Mouse (Mus musculus) T-cell, adult 2 months (primary cell): ENCODE measurements at regions not wholly inside any gene's neighbourhood (a gene's known extent, or its start where the extent isn't known, plus 50 kb on each side); places are given as distances from the start of the nearest gene placed in this dataset.
A peak's percentile ranks its signal among the peaks of the same experiment; 100 is the strongest.

Experiments used
- DNase-seq: peaks from one replicate; pipeline ENCODE4 v3.0.0; 2022; ENCODE audit warnings: low spot score

DNA sequence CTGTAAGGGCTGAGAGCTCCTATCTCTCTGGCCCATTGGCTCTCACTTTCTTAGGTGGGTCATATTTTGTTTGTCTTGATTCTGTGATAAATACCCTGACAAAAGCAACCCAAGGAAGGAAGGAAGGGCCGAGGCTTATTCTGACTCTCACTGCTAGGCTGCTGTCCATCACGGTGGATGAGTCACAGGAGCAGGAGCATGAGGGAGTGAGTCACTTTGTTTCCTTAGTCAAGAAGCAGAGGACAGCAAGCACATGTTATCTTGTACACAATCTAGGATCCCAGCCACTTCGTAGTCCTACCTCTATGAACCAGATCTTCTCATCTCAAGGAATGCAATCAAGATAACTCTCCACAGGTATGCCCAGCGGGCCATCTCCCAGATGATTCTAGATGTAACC, 69.9 kb downstream of the Atp6v1g3 start:
- DNase-seq = no peak

DNA sequence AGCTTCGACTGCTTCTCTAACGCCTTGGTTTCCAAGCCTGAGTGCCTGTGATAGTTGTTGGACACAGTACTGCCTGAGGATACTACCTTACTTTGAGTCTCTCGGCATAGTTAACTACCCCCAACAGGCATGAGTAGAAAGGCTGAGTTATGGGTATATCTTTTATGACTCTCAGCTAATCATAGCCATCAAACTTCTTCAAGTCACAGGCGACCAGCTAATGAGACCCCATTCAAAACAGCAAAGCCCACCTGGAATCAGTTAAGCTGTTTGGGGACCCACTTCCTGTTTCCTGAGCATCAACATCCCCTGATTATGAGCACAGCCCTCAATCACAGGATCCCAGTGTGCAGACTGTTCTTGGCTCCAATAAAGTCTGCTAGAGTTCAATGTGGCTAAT, 71.4 kb downstream of the Atp6v1g3 start:
- DNase-seq = no peak

DNA sequence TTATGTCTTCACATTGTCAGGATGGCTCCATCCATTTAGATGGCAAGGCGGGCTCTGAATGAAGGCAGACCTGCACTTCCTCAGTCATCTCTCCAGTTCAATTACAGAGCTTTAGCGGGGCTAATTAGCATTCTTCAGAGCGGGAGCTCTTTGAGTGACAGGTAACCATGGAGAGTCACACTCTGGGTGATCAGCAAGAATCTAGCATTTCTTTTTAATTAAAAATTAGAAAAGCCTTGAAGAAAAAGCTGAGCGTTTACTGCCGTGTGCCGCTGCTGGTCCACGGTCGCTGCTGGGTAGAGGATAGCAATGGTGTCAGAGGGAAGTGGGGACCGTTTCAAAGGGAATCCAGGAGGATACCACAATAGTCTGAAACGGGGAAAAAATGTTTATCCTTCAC, 72.5 kb downstream of the Atp6v1g3 start:
- no peak for DNase-seq

DNA sequence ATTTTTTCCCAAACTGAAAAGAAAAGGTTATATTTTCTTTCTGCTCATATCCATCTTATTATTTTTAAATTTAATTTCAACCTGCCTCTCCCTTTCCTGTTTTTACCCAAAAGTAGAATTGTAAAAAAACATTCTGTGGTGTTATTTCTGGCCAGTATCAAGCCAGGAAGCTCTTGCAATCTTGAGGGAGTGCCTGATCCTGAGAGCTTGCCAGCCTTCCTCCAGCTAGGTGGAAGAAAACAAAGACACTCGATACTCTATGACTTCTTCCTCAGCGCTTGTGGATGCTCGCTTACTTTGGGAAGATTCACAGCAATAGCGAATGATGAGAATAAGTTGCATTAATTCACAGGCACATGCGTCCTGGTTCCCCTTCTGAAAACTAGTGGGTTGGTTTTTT, 73.4 kb downstream of the Atp6v1g3 start:
- no peak for DNase-seq

DNA sequence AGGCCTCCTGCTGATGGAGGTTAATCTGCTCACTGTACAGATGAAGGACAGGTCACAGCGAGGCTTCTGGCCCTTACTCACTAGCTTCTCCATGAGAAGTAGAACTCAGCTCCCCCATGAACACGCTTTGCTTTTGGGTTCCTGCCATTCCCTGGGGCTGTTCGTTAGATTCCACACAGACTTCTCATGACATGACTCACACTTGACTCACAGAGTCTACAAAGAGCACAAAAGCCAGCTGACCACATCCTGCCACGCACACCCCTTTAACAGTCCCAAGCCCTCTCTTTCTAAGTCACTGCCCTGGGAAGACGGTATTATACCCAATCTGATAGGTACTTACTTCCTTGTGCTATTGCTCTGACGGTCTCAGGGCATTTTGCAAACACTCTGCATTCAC, 74.9 kb downstream of the Atp6v1g3 start:
- DNase-seq = peak; percentile 77

DNA sequence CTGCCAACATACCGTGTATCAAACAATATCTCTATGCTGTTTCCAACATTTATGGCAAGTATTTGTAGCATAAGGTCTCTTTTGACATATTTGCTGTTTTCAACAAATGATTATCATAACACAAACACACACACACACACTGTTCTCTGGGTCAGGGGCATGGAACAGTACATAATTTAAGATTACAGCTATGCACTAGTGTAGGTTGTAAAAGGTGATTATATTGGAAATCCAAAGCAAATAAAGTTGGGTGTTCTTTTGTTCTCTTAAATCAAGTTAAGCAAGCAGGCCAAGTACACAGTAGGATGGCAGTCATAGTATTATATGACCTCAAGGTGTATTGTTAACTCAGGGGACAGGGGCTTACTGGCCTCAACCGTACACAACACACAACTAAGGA, 75.6 kb downstream of the Atp6v1g3 start:
- DNase-seq = no peak

DNA sequence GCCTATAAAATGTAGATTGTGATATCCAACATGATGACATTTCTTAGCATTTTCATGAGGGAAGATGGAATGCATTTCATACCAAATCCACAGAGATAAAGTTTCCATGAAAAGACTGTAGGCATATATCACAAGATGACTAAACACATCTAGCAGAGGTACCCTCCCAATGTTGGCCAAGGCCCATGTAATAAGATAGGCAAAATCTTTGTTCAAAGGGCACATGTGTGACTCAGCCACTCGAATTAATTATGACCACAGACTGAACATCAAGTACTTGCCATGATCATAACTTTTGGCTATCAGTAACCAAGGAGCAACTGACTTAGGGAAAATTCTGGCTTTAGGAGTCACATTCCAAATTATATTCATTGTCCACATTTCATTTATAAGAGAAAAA, 82.9 kb downstream of the Atp6v1g3 start:
- DNase-seq = no peak

DNA sequence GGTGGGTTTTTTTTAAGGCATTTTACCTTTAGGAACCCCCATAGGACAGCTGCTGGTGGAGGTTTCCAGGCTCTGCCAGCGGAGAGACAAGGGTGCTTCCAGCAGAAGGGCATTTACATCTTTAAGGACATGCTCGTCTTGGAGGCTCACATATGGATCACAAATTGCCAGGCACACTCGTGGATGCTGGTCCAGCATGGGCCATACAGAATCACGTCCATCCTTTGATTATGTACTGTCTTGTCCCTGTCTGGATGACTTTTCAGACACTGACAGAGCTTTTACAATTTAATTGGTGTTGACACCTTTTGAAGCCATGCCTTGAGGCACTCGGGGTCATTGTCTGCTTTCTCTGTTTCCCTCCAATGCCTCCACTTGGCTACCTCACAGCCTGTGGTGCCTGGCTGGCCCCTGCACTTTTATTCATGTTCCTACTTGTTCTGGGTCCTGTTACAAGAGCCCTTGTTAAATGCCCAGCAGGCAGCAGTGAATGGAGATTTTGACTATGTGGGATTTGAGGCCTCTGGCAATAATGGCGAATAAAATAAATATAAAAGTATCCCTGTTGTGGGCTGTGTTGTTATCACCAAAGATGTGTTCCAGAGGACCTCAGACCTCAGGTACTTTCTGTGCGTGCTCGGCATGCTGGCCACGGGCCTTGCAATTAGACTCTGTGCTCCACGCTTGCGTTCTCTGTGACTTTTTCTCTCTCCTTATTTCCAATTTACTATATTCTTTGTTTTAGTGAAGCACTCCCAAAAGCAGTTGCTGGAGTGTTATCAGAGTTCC, 89.3 kb downstream of the Atp6v1g3 start:
- no peak for DNase-seq

DNA sequence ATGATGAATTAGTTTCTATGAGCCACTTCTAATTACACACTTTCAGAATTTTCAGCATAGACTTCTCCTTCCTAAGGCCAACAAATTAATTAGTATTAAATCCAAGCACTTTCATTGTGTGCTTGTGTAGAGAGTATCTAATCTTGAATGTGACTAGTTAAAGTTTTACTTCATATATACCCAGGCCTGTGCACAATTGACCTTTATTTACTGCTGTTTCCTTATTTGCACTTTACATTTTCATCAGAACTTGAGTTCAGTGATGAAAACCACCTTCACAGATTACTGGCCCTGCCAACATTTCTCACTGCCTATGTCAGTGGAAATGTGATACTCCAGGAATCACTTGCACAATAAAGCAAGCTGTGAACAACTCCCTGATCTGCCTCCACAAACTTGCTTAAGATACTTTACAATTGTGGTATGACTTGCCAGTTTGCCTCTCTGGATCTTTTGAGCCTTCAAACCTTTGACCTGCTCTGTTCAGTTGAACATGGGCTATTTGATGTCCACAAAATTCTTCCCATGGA, 96.5 kb downstream of the Atp6v1g3 start:
- no peak for DNase-seq

DNA sequence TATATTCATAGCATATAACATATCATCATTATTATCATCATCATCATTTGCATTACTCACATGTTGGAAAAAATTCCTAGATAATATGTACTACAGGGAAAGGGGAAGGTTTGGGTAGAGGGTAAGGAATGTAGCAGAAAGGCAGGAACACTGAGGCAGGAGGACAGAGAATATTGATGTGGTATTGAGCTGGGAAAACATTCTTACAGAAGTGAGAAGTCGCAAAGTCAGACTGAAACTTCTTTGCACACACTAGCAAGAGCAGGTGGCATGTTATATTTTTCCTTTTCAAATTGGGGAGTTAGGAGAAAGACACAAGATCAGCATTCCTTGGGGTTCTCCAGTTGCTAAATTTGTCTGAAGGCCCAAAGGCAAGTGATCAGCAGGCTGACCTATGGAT, 97.9 kb downstream of the Atp6v1g3 start:
- DNase-seq = no peak

DNA sequence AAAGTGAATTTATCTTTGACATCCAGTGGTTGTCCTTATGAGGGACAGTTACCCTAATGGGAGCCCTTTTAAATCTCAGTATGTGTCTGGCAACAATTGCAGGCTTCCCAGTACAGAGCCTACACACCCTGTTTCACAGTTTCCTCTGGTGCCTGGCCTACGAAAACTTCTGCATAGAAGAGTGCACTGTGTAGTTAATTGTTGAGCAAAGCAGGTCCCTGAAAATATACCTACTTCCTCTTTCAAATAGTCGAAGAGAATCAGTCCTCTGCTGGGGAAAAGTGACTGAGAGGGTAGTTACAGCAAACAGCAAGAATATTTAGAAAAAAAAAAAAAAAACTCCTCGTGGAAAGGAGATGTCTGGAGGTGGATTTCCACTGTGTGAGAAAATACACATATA, 110.6 kb downstream of the Atp6v1g3 start:
- DNase-seq = no peak

DNA sequence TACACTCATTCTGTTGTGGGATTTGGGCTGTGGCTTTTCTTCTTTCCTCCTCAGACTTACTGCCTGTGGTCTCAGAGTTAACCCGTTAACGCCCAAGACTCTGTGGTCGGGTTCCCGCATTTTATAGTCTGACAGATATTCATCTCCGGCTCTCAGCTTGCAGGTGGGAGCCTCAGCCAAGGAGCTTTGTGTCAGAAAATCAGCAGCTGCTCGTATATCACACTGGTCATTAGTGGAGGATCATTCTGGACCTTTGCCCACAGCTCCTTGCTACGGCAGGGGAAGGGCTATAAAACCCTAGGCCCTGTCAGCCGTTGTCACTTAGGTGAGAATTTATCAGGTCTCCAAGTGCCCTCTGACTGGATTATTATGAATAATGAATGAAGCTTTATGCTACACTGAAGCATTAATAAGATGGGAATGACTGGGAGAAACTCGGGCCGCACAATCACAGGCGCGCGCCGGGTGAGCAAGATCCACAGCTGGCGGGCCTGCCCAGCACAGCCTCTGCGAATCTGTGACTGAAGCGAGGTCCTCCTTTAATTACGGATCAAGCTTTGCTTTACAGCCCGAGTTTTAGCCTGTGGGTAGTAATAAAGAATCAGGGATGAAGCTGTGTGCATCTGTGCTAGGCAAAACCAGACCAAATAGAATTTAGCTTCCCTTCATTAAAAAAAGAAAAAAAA, 111.8 kb downstream of the Atp6v1g3 start:
- no peak for DNase-seq

DNA sequence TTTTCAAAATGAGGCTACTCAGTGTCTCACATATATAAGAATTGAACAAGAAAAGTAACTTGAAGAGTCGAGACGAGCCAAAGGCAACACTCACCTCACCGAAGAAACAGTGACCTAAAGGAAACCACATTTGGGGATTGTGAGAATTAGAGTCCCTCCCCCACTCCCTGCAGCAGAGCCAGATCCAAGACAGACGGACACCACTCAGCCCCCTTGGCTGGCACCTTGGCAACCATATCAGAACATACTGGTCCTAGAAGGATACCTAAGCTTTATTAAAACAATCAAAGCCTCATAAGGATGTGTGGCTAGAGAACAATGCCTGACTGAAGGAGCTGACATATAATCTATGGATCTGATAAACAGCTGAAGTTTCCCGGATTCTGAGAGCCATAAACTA, 112.5 kb downstream of the Atp6v1g3 start:
- DNase-seq = no peak

DNA sequence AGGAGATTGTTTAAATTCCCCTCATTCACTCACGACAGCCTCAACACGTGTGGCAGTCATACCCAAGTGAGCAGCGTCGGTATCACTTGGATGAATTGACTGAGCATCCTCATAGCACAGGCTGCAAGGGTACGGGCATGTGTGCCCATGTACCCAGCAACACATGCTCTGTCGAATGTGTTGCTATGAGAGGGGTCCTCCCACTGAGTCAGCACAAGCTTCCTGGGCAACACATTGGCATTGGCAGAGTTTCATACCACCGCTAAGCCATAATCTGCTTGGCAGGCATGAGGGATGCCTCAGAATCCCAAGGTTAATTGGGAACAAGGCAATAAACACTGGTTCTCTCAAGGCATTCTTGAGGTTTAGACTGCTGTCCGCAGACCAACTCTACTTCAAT, 115.1 kb downstream of the Atp6v1g3 start:
- no peak for DNase-seq

DNA sequence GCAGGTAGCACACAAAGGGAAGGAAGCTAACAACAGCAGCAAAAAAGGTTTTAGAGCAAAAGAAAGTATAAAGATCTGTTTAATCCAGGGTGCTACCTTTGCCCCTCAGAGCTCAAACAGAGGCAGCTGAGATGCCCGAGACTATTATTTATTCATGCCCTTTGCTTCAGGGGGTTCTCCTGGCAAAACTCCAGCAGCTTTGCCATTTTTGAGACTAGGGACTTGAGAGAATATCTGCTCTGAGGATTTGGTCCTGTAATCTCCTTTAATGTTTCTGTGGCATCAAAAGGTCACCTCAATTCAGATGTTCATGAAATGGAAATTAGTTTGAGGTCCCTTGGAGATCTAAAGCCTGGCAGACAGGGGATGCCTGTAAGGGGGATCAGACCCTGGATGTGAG, 116.1 kb downstream of the Atp6v1g3 start:
- no peak for DNase-seq

DNA sequence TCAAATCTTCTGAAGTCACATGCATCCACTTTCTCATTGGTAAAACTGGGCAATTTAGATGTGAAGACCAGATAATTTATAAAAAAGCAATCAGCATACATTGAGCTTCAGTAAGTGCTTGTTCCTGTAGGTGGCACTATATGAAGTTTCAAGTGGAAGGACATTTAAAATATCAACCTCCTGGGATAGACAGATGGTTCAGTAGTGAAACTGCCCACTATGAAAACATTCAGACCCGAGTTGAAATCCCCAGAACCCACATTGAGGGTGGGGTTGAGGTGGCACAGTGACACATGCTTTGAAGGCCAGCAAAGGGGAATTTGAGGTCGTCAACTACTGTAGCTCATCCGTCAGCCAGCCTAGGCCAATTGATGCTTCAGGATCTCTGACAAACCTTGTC, 145.1 kb downstream of the Atp6v1g3 start:
- no peak for DNase-seq

DNA sequence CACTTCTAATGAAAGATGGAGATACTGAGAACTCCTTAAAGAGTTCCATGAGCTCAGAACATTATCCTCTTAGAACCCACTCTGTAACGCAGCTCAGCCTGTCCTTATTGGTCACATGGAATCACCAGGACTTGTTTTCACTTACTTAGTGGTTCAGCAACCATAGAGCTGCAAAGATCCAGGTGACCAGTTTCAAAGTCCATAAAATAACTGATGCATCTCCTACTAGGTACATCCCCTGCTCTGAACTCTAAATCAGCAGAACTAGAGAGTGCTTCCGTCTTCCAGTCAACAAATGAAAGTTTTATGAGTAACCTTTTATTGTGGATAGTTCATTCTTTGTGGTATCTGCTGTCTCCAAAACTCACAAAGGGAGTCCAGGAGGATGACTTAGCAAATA, 153.9 kb downstream of the Atp6v1g3 start:
- DNase-seq = no peak
